Mouse (Mus musculus) neural tube, embryonic 12.5 days (tissue): ENCODE data around the gene Fasn. TPM values are rescaled to one million over a fixed set of nuclear protein-coding genes. Genes with fewer than 3 reads are reported as not detected.
"Not testable (repeated sequence)": the region's sequence is repeated elsewhere in the genome, so short reads cannot be mapped to it uniquely, and the experiment has no call there.

Source experiments
- ATAC-seq: fragments of 200-750 bp; cut with Nextera tagmentation; 2 replicates; pipeline ENCODE4 v1.8.0; 2017; ENCODE audit warnings: low read depth, mild to moderate bottlenecking, moderate TSS enrichment, moderate library complexity; ENCODE audit not compliant: low FRiP score
- H3K27ac ChIP-seq: fragments of 300-500 bp; sonication (generic); 2 replicates; pipeline ENCODE4 v1.5.1; 2016
- H3K27me3 ChIP-seq: fragments of 300-500 bp; sonication (generic); replicated peaks from 2 replicates; pipeline ENCODE4 v1.6.1; 2016; ENCODE audit warnings: mild to moderate bottlenecking
- H3K36me3 ChIP-seq: fragments of 300-500 bp; sonication (generic); 2 replicates; pipeline ENCODE4 v1.6.1; 2016; ENCODE audit warnings: mild to moderate bottlenecking
- H3K4me1 ChIP-seq: fragments of 300-500 bp; sonication (generic); 2 replicates; pipeline ENCODE4 v1.6.1; 2016
- H3K4me2 ChIP-seq: fragments of 300-500 bp; sonication (generic); replicated peaks from 2 replicates; pipeline ENCODE4 v1.6.1; 2016; ENCODE audit warnings: mild to moderate bottlenecking
- H3K4me3 ChIP-seq: fragments of 300-500 bp; sonication (generic); 2 replicates; pipeline ENCODE4 v1.5.1; 2016
- H3K9ac ChIP-seq: fragments of 300-500 bp; sonication (generic); 2 replicates; pipeline ENCODE4 v1.6.1; 2016; ENCODE audit warnings: mild to moderate bottlenecking
- H3K9me3 ChIP-seq: fragments of 300-500 bp; sonication (generic); 2 replicates; pipeline ENCODE4 v1.6.1; 2016; ENCODE audit warnings: mild to moderate bottlenecking
- WGBS: fragments of 180-500 bp; shearing (Covaris S2); methylation state at CpG from one replicate; pipeline ENCODE4 v1.1.7; 2016; 5-methylcytosine and 5-hydroxymethylcytosine counted together
- polyA plus RNA-seq: library from polyadenylated mRNA; unstranded; fragments of >200 nt; fragmentation: Nextera tagmentation; extraction: Ambion mirVana; gene quantifications from 2 replicates; pipeline ENCODE4 v1.2.1, GENCODE M21; 2016

Gene Fasn
- polyA plus RNA-seq, 1 experiment from 2014 or later: 102 TPM

DNA sequence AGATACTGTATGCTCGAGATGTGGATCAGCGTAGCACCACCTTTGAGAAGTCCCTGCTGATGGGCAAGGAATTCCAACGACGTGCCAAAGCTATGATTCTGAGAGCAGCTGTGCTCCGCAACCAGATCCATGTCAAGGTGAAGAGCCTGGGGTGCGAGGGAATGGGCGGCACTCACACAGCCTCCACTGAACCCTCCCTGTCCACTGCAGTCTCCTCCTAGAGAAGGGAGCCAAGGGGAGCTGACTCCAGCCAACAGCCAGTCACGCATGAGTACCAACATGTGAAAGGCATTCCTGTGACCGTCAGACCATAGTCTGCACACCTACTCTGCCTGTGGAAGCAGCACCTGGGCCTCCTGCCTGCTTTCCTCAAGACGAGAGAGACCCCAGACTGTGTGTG lies 35.9 kb downstream of the Fasn start:
- ATAC-seq, H3K9me3 ChIP-seq, H3K27me3 ChIP-seq, H3K27ac ChIP-seq, H3K4me3 ChIP-seq, H3K4me2 ChIP-seq, H3K9ac ChIP-seq: not testable (repeated sequence)
- peaks cover 78% of the 10 kb centered on the region for H3K36me3 ChIP-seq
- WGBS: 94% methylated on average over 10 of the region's 10 CpGs
- peaks cover 11% of the 10 kb centered on the region for H3K4me1 ChIP-seq

DNA sequence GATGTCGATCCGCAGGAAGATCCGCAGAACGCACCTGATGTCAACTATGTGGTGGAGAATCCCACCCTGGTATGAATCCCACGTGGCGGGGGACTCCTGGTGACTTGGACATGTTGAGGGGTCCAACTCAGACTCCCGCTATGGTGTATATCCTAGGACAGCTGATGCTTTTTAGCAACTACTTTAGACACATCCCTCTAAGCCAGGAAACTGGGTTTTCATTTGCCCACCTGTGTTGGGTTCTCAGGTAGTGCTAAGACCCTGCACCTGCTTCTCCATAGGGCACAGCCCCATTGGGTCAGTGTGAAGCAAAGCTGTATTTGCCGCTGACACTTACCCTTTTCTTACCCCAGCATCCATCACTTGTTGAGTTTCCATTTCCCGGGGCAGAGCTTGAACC lies 39.2 kb downstream of the Fasn start:
- peaks cover 71% of the 10 kb centered on the region for H3K36me3 ChIP-seq
- H3K4me2 ChIP-seq: peak overlapping the region; percentile 99
- H3K9me3 ChIP-seq: no peaks in the 10 kb centered on the region
- peak overlapping the region; percentile 99 for H3K4me3 ChIP-seq
- WGBS: 40% methylated on average over 9 of the region's 9 CpGs
- H3K27me3 ChIP-seq: peaks cover 4% of the 10 kb centered on the region; the same call in 1 of the 2 replicates
- ATAC-seq: no peak
- peaks cover 20% of the 10 kb centered on the region for H3K4me1 ChIP-seq
- H3K27ac ChIP-seq: no peak overlapping the region
- H3K9ac ChIP-seq: peak overlapping the region; percentile 93

DNA sequence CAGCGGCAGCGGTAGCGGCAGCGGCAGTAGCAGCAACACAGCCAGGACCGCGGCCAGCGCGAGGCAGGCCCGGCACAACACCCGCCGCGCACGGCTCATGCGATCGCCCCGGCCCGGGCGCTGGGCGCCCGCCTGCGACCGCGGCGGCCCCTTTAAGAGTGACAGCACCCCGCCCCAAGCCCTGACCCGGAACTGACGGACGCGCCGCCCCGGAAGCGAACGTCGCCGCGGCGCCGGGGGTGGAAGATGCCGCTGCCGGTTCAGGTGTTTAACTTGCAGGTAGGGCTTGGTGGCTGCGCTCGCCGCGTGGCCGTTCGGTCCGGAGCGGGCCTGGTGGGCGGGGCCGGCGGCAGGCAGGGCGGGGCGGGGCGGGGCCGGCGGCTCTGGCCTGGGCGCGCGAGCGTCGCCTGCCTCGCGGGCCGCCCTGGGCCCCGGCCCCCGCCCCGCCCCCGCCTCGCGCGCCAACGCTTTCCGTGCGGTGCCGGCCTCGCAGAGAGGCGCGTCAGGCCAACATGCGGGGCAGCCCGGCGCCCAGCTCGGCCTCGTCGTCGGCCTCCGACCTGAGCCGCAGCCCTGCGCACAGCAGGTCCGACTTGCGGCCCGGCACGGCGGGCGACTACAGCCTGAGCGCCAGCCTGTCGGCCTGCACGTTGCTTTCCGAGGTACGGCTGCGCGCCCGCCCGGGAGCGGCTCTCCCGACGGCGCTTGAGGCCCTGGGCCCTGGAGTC lies 40.1 kb downstream of the Fasn start, which contains the start of the genes Rfng and Gps1:
Gene Rfng (minus strand): TSS at position 144 of the 728 bp plus-strand sequence.
Gene Gps1 (plus strand): TSS at position 209 of the 728 bp plus-strand sequence.
- peak; percentile 74; the same call in 1 of the 2 replicates for ATAC-seq
- H3K27me3 ChIP-seq: peaks cover 4% of the 10 kb centered on the region; the same call in 1 of the 2 replicates
- H3K4me3 ChIP-seq: peak within 1 kb of the TSS; percentile 99
- WGBS: under 1% methylated on average over 105 of the region's 107 CpGs
- H3K27ac ChIP-seq: peak within 1 kb of the TSS; percentile 66
- peaks cover 20% of the 10 kb centered on the region for H3K4me1 ChIP-seq
- peak within 1 kb of the TSS; percentile 93 for H3K9ac ChIP-seq
- H3K4me2 ChIP-seq: peak within 1 kb of the TSS; percentile 99
- H3K9me3 ChIP-seq: no peaks in the 10 kb centered on the region
- H3K36me3 ChIP-seq: peaks cover 64% of the 10 kb centered on the region

DNA sequence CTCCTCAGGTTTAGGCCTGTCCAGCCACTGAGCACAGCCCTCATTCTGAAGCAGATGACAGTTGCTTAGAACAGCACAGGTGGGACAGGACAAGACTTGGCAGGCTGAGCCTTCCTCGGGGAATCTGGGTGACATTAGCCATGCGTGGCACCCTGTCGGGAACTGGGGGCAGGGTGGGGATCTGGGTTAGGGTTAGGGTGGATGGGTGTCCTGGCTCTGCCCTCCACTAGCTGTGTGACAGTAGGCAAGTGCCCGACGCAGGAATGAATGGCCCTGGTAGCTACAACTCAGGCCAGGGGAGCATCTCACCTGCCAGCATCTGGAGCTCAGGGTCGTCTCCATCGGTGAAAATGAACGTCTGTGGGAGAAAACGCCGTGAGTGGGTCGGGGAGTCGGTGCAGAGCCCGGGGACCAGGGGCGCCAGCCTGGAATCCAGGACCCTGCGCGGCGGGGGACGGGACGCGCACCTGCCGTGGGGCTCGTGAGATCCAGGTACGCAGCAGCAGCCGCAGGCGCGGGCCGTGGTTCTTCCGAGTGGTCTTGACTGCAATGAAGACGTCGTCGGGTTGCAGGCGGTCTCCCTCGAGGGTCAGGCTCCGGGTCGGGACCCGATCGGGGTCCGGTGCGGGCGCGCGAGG lies 40.8 kb downstream of the Fasn start:
- Histone ChIP-seq H3K27me3 (peaks cover 4% of the 10 kb centered on the region; the same call in 1 of the 2 replicates), H3K4me3 (peak overlapping the region; percentile 99), H3K9me3 (no peaks in the 10 kb centered on the region), H3K4me2 (peak overlapping the region; percentile 99), H3K27ac (peak overlapping the region; percentile 66), H3K9ac (peak overlapping the region; percentile 93), H3K36me3 (peaks cover 60% of the 10 kb centered on the region), H3K4me1 (peaks cover 20% of the 10 kb centered on the region)
- 2% methylated on average over 42 of the region's 42 CpGs for WGBS
- peak; percentile 30; the same call in 1 of the 2 replicates for ATAC-seq

DNA sequence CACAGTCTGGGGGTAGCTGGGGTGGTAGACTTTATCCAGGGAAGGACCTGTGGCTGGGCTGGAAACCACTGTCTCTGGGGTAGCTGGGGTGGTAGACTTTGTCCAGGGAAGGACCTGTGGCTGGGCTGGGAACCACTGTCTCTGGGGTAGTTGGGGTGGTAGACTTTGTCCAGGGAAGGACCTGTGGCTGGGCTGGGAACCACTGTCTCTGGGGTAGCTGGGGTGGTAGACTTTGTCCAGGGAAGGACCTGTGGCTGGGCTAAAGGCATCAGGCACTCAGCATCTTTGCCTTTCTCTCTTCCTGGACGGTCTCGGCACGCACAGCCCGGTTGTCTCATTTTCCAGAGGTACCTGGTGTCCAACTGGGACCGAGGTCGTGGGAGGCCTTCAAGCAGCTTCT lies 43.0 kb downstream of the Fasn start:
- WGBS: 91% methylated on average over 6 of the region's 6 CpGs
- not testable (repeated sequence) for H3K4me2 ChIP-seq, H3K27ac ChIP-seq, ATAC-seq, H3K9ac ChIP-seq, H3K9me3 ChIP-seq, H3K27me3 ChIP-seq, H3K4me3 ChIP-seq
- H3K4me1 ChIP-seq: peaks cover 20% of the 10 kb centered on the region
- peaks cover 38% of the 10 kb centered on the region for H3K36me3 ChIP-seq

DNA sequence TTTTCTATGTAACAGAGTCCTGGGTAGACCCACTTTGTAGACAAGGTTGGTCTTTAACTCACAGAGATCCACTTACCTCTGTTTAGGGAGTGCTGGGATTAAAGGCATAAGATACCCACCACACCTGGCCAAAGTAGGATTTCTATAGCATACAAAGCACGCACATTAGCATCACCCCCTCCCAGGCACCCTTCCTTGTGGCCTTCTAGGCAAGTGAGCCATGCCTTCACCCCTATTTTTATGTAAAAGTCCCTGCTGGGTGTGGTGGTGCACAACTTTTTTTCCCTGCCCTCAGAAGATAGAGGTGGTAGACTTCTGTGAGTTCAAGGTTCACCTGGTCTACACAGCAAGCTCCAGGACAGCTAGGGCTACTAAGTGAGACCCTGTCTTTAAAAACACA lies 44.5 kb downstream of the Fasn start:
- Histone ChIP-seq H3K27ac (no peak overlapping the region), H3K4me3 (no peak overlapping the region), H3K9me3 (no peaks in the 10 kb centered on the region), H3K9ac (no peak overlapping the region), H3K36me3 (peaks cover 29% of the 10 kb centered on the region), H3K27me3 (peaks cover 4% of the 10 kb centered on the region; the same call in 1 of the 2 replicates), H3K4me1 (peaks cover 17% of the 10 kb centered on the region), H3K4me2 (no peak overlapping the region)
- WGBS: 84% methylated on average over 1 of the region's 1 CpGs
- no peak for ATAC-seq

DNA sequence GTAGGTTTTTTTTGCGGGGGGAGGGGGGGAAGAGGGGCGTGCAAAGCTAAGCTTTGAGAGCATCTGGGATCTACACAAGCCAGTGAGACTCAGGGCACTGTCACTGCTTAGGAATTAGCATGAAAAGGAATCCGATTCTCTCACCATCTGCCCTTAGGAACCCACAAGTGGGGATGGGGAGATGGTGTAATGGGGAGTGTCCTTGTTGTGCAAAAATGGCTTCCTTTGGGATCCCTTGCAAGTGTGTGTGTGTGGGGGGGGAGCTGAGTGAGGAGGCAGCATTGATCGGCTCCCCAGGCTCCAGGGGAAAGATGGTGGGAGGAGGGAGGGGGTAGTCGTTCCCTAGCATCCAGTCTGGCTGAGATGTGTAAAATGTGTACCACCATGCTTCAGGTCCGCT lies 47.2 kb downstream of the Fasn start:
- H3K9ac ChIP-seq: no peak overlapping the region
- 27% methylated on average over 6 of the region's 6 CpGs for WGBS

DNA sequence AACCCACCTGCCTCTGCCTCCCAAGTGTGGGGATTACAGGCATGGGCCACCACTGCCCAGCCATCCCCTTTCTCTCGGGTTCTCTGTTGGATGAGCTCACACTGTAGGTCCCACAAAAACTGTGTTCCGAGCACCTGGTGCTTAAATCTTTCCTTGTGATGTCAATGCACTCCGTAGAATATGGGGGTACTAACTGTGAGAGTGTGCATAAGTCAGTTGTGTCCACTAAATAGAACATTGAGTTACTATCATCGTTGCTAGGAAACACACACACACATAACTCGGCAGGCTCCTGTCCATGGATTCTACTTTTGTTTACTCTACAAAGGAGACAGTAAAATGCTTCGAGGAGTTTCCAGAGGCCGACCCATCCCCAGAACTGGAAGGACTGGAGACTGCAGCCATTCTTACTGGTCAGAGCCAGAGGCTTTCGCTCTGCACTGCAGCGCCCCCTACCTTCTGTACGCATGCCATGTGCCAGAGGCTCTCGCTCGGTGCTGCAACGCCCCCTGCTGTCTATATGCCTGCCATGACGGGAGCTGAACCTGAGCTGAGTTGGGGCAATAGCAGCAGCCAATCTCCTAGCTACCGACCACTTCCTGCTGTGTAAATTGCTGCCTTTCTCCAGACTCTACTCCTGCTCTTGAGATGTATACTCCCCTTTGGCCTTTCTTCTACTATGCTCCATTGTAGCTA lies 48.4 kb downstream of the Fasn start:
- peaks cover 5% of the 10 kb centered on the region; the same call in 1 of the 2 replicates for H3K4me1 ChIP-seq
- peak; percentile 77 for ATAC-seq
- no peak overlapping the region for H3K4me3 ChIP-seq
- no peaks in the 10 kb centered on the region for H3K9me3 ChIP-seq
- H3K27ac ChIP-seq: no peak overlapping the region
- no peaks in the 10 kb centered on the region for H3K27me3 ChIP-seq
- WGBS: 24% methylated on average over 15 of the region's 15 CpGs
- H3K4me2 ChIP-seq: no peak overlapping the region
- H3K9ac ChIP-seq: no peak overlapping the region
- peaks cover 10% of the 10 kb centered on the region for H3K36me3 ChIP-seq

More for the DNA sequence above, 47.2 kb downstream of the Fasn start:
- Histone ChIP-seq H3K27me3 (no peaks in the 10 kb centered on the region), H3K27ac (no peak overlapping the region), H3K36me3 (peaks cover 20% of the 10 kb centered on the region), H3K4me3 (no peak overlapping the region), H3K4me1 (peaks cover 5% of the 10 kb centered on the region; the same call in 1 of the 2 replicates), H3K4me2 (no peak overlapping the region), H3K9me3 (no peaks in the 10 kb centered on the region)
- no peak for ATAC-seq

DNA sequence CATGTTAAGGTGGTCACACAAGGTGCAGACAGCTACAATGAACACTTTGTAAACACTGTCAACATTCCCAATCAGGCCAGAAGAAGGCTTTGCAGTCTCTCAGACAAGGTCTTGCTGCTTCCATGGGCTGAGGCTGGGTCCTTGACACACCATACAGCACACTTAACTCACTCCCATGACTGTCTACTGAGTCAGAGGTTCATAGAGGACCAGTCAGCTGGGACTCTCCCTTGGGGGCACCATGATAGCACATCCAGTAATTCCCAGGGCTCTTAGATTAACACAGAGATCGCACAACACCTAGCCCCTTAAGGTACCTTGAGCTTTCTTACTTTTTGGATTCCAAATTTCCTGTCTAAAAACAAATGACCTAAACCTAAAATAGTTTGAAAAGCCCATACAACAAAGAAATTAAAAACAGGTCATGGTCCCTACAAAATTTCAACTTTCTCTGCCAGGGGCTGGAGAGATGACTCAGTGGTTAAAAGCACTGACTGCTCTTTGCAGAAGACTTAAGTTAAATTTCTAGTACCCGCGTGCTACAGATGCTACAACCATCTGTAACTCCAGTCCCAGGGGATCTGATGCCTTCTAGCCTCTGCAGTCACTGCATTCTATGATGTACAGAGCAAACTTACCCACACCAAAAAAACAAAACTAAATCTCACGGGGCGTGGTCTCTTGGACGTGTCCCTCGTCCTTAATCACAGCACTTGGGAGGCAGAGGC lies 50.7 kb downstream of the Fasn start:
- no peak for ATAC-seq
- no peak overlapping the region for H3K4me3 ChIP-seq
- no peaks in the 10 kb centered on the region for H3K36me3 ChIP-seq
- no peaks in the 10 kb centered on the region for H3K9me3 ChIP-seq
- H3K4me2 ChIP-seq: no peak overlapping the region
- WGBS: 84% methylated on average over 7 of the region's 7 CpGs
- peaks cover 5% of the 10 kb centered on the region; the same call in 1 of the 2 replicates for H3K4me1 ChIP-seq
- no peak overlapping the region for H3K27ac ChIP-seq
- no peaks in the 10 kb centered on the region for H3K27me3 ChIP-seq
- no peak overlapping the region for H3K9ac ChIP-seq

DNA sequence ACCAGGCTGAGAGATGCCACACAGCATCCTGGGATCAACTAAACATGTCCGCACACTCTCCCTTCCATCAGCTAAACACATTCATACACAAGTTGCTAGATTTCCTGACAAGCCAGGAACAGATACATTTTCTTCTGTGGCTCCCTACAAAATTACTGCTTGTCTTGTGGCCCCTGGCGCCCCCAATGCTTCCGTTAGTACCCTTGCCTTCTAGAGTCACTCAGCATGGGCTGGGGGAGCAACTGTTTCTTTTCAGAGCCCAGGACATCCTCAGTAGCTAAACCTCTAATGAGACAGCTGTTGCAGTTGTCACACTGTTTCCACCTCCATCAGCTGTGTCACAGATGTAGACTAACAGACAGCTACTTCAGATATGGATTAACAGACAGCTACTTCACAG lies 51.6 kb downstream of the Fasn start:
- no peak overlapping the region for H3K27ac ChIP-seq

DNA sequence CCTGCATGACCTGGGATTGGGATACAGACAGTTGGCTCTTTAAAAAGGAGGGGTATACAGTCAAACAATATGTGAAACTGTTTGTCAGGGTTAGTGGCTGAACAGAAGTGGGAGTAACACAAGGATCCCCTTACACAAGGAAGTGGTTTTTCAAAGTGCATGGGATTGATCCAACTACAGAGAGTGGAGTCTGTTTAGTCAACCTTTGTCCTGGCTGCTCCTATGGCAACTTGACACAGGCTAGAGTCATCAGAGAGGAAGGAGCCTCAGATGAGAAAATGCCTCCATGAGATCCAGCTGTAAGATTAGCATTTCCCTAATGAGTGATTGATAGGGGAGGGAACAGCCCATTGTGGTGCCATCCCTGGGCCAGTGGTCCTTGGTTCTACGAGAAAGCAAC lies 56.1 kb downstream of the Fasn start:
- 79% methylated on average over 1 of the region's 1 CpGs for WGBS
- no peak overlapping the region for H3K4me2 ChIP-seq
- H3K27ac ChIP-seq: no peak overlapping the region
- no peak for ATAC-seq
- H3K9ac ChIP-seq: no peak overlapping the region
- no peaks in the 10 kb centered on the region for H3K9me3 ChIP-seq
- no peaks in the 10 kb centered on the region for H3K36me3 ChIP-seq
- no peak overlapping the region for H3K4me3 ChIP-seq
- H3K27me3 ChIP-seq: no peaks in the 10 kb centered on the region
- no peaks in the 10 kb centered on the region for H3K4me1 ChIP-seq

More for the DNA sequence above, 51.6 kb downstream of the Fasn start:
- 85% methylated on average over 3 of the region's 3 CpGs for WGBS
- no peaks in the 10 kb centered on the region for H3K9me3 ChIP-seq
- H3K4me1 ChIP-seq: peaks cover 5% of the 10 kb centered on the region; the same call in 1 of the 2 replicates
- H3K4me2 ChIP-seq: no peak overlapping the region
- no peak overlapping the region for H3K4me3 ChIP-seq
- ATAC-seq: no peak
- no peaks in the 10 kb centered on the region for H3K36me3 ChIP-seq
- H3K9ac ChIP-seq: no peak overlapping the region
- H3K27me3 ChIP-seq: no peaks in the 10 kb centered on the region
